Mouse (Mus musculus) ES-Bruce4 (cell line): ENCODE measurements at regions not wholly inside any gene's neighbourhood (a gene's known extent, or its start where the extent isn't known, plus 50 kb on each side); places are given as distances from the start of the nearest gene placed in this dataset.

Experiments
- CTCF ChIP-seq: IDR thresholded peaks from one replicate; pipeline ENCODE4 v1.8.1; 2011; ENCODE audit warnings: low read depth, low read length
- EP300 ChIP-seq: IDR thresholded peaks from 2 replicates; pipeline ENCODE4 v1.6.1; 2011; ENCODE audit warnings: low read depth, low read length; ENCODE audit not compliant: insufficient read depth

DNA sequence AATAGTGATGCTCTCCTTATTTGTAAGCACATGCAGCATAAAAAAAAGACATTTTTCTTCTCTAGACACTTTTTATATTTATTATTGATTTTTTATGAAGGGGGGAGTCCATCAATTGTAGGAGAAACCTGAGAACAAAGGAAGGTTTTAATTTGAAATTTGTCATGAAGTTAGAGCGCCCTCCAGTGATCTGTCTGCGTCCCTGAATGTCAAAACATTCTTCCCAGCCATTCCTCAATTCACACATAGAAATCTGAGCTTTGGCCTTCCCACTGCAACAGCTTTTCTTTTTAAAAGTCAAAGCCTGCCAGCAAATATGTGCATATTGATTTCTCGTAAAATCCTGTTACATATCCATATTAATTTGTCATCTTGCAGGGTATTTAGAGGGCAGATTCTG, 396.6 kb downstream of the Dnajb9 start:
- TF ChIP-seq CTCF, result no peak
- no peak for TF ChIP-seq EP300
